Mouse (Mus musculus): ENCODE data around the gene Ccdc58.
"Not testable (repeated sequence)": the region's sequence is repeated elsewhere in the genome, so short reads cannot be mapped to it uniquely, and the experiment has no call there.

The Ccdc58 gene

DNA sequence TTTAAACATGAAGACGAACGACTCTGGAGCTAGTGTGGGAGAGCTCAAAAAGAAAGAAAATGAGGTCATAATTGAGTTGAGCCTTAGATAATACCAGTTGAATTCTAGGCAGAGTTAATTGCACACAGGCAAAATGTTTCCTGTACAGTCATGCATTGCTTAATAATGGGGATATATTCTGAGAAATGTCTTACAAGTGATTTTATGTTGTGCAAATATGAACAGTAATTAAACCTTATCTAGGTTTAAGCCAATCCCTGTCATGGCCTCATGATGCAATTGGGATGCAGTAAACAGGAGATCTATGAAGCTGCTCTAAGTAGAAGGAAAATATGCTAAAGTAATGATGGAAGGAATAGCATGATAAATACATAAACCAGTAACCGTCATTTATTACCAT, 3.3 kb downstream of the Ccdc58 start:
- no peak for DNase-seq (ENCODE audit: low spot score in 2 of 2)

GRCm38 (mm10) chr16:36079916-36080315, 8.4 kb downstream of the Ccdc58 start:
- no peak for DNase-seq (ENCODE audit: low spot score in 2 of 2)

DNA sequence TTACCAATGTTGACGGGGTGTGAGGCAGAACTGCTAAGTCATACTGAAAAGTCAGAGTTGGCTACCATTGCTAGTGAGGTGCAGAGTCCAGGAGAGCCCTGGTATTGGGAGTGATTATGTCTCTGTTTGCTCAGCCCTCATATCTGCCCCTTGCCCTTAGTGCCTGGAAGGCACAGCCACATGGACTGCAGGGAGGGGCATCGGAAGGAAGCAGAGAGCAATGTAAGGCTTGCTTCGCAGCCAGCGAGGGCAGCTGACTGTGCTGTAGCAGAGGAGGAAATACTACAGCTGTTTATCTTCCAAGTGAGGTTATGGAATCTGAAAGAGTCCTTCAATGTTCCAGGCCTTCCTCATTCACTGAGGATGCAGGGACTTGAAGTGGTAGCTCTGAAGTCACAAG, 16.4 kb downstream of the Ccdc58 start:
- DNase-seq (ENCODE audit: low spot score in 2 of 2): no peak

GRCm38 (mm10) chr16:36089065-36089464, 17.6 kb downstream of the Ccdc58 start:
- peak in 1 of 2 experiments; percentile 11 for DNase-seq (ENCODE audit: low spot score in 2 of 2)

DNA sequence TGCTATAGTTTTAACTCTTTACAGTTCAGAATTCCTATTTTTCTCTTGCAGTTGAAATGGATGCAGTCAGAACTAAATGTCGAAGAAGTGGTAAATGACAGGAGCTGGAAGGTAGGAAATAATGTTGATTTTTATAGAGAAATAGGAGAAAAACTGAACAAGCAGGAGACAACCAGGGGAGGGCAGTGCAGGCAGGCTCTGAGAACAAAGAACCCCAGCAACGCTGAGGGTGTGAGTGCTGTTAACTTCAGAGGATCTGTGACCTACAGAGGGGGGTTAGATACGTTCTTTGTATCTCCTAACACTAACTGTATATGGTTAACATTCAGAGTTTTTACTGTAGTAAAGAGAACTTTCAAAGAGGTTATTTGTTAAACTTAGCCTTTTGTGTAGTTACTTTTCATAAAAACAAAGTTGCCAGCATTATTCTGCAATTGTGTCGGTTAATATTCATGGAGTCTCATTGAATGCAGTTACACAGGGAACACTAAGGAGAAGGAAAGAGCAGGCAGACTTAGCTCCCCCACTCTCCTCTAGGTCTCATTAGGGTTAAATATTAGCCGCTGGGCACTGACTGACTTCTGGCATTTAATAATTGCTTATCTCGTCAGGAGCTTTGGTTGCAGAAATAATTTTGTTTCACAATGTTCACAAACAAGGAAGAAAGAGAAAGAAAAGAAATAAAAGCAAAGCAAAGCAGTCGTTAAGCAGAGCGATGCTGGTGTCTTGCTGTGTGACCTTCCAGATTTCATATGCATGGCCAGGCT, 18.5 kb downstream of the Ccdc58 start:
- no peak for DNase-seq (ENCODE audit: low spot score in 2 of 2)

DNA sequence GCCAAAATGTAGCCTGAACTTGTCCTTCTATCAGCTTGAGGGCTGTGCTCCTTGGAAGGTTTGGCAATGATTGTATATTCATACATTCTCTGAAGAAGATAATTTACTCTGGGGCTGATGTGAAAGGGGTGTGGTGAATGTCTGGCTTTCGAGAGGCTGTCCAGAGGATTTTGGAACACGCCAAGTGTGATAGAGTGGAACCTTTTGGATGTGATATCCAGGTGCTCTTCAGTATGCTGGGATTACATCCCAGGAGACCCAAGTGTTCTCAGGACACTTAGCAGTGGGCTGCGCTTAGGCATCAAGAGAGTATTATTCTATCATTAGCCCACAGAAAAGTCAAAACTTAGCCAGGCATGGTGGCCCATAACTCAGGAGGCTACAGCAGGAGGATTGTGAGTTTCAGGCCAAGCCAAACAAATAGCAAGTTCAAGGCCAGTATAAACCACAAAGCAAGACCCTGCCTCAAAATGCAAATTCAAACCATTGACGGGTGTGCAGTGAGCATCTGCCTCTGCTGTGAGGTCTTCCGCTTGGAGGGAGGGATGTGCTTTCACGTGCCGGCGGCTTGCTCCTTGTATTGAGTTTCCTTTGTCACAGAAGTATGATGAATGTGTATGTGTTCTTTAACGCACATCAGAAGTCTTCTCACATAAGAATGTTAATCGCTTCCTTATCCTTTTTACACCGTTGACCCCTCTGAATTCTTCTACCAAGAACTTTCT, 19.5 kb downstream of the Ccdc58 start:
- DNase-seq (ENCODE audit: low spot score in 2 of 2): no peak

GRCm38 (mm10) chr16:36094079-36094478, 22.6 kb downstream of the Ccdc58 start:
- DNase-seq (ENCODE audit: low spot score in 2 of 2): no peak

DNA sequence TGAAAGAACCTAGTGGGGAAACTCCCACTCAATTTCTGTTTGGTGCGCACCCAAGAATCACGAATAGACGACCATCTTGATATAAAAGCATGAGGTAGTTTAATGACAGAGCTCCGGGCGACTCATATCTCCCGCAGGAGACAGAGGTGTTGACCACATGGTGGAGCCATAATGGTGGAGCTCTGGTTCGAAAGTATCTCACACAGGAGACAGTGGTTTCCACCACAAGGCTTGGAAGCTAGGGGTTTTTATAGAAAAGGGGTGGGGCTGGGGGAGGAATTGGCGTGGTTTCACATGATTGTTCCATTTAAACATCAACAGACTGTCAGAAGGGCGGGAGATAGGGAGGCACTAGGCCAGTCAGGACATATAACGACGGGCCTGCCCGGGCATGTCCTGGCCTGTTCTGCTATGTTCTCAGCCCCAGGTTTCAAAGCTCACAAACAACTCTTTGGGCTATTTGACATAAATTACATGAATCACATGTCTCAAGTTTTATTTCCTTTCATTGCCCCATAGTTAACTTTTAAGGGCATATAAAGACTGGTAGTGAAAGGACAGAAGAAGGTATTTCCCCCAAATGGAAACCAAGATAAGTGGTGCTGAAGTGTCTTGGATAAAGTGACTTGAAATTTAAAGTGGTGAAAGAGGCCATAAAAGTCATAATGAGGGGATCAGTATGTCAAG, 26.5 kb downstream of the Ccdc58 start:
- DNase-seq (ENCODE audit: low spot score in 2 of 2): not testable (repeated sequence)

DNA sequence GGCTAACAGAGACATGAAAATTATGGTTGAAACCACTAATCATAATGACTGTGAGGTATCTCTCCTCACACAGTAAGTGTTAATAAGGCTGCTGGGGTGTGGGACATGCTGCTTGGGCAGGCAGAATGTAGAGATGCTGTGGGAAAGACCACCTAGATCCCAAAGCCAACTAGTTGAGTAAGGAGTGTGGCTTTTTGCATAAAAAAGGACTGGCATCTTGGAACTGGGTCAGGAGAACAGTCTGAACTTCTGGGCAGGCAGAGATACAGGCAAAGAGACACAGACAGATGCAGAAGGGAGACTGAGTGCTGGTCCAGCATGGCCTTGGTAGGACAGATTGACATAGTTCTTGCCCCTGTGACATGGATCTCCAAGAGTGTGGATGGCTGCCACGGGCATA, 30.0 kb downstream of the Ccdc58 start:
- DNase-seq (ENCODE audit: low spot score in 2 of 2): no peak

GRCm38 (mm10) chr16:36102211-36102610, 30.7 kb downstream of the Ccdc58 start:
- no peak for DNase-seq (ENCODE audit: low spot score in 2 of 2)

DNA sequence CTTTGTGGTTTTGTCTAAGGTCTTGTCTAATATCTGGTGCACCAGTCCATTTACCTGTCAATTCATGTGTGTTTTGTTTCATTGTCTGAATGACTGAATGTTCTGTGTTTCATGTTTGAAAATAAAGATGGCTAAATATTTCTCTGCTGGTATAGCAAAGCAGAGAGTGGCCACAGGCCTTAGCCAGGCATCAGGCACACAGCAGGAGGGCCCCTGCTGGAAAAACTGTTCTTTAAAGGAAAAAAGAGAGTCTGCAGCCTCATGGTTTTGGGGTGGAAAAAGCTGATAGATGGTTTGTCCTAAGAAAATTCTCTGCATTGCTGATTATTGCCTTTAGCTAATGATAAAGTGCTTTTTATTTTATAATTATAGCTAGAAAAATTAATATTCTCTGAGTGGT, 40.0 kb downstream of the Ccdc58 start:
- not testable (repeated sequence) for DNase-seq (ENCODE audit: low spot score in 2 of 2)

DNA sequence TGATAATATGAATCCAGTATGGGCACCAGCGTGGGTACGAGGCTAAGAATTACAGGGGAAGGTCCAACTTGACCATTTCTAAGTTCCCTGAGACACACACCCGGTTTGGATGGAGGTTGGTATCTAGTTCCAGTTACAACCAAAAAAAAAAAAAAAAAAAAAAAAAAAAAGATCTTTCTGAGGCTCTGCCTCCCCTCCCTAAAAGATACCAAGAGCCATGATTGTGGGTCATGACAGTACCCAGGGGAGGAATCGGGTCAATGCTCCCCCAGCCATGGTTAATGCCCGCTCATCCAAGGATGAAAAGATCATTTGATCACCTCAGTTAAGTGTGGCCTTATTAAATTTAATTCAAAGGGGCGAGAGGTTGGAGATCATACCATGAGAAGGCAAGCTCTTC, 44.3 kb downstream of the Ccdc58 start:
- not testable (repeated sequence) for DNase-seq (ENCODE audit: low spot score in 2 of 2)

GRCm38 (mm10) chr16:36128092-36128491, 56.6 kb downstream of the Ccdc58 start:
- DNase-seq (ENCODE audit: low spot score in 2 of 2): no peak

- DNase-seq (ENCODE audit: low spot score in 2 of 2): no peak
Measured at GRCm38 (mm10) chr16:36131141-36131540, 59.7 kb downstream of the Ccdc58 start, which contains the start of gene Csta1. Csta1 (minus strand) TSS chr16:36131241.

- DNase-seq (ENCODE audit: low spot score in 2 of 2): no peak
Measured at GRCm38 (mm10) chr16:36138201-36138600, 66.7 kb downstream of the Ccdc58 start.
